6 mouse cellular contexts compared by ENCODE assay signal in the genomic region with DNA sequence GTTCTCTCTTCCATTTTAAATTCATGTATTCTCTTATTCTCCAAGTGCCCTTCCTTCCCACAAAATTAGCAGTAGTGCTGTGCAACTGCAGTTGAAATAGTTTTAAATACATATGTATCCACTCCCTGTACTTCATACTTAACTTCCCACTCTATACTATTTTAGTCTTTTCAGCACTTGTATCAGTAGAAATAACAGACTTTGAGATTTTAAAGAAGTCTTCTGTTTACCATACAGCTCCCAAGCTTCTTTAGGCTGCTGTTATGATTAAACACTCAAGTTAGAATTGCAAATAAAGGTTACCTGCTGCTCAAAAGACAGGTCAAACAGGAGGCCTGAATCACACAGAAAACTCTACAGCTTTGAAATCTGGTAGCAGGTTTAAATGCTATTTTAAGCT.
"Had no signal": no experiment of that assay in that cellular context is flagged by ENCODE, and none has a peak within 500 bp of the region (broad histone marks: within the 10 kb centered on the region; RNA-seq: fewer than 3 reads in every experiment).

No protein-coding gene starts in this region.

- DNase-seq: kidney, adult 2 months; kidney, postnatal 14 days; lung, adult 2 months; right cerebral cortex, postnatal 25 days; thymus, adult 18-20 months; thymus, postnatal 14 days had no signal
